Mouse (Mus musculus) cerebellum, adult 18-20 months (tissue): ENCODE results near the gene 4930512M02Rik.
"Not testable (repeated sequence)": the region's sequence is repeated elsewhere in the genome, so short reads cannot be mapped to it uniquely, and the experiment has no call there.

Experiments used
- DNase-seq, 2 experiments: peaks; one replicate each; pipeline ENCODE4 v3.0.0; 2021

Gene 4930512M02Rik

DNA sequence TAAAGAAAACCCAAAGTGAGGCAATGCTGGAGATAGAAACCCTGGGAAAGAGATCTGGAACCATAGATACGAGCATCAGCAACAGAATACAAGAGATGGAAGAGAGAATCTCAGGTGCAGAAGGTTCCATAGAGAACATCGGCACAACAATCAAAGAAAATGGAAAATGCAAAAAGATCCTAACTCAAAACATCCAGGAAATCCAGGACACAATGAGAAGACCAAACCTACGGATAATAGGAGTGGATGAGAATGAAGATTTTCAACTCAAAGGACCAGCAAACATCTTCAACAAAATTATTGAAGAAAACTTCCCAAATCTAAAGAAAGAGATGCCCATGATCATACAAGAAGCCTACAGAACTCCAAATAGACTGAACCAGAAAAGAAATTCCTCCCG lies at the start of gene 4930512M02Rik:
4930512M02Rik (minus strand) TSS at position 101 of the 400 bp plus-strand sequence.
- DNase-seq, result not testable (repeated sequence)

DNA sequence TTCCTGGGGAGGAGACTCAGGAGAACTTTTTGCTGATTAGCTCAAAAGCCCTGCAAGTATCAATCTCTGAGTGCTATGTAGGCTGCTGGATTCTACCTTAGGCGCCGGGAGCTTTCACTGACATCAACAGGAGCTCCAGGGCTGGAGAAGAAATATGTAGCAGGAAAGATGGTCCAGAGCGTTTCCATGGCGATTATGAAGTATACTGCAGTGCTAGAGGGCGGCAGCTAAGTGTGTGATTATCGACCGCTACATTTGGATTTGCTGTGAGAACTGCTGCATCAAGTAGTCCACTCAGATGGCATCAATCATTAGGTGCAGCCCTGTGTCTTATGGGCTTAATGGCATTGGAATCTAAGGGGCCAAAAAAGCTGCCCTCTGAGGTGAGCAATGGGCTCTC lies 49.5 kb upstream of the 4930512M02Rik start:
- DNase-seq, result no peak

DNA sequence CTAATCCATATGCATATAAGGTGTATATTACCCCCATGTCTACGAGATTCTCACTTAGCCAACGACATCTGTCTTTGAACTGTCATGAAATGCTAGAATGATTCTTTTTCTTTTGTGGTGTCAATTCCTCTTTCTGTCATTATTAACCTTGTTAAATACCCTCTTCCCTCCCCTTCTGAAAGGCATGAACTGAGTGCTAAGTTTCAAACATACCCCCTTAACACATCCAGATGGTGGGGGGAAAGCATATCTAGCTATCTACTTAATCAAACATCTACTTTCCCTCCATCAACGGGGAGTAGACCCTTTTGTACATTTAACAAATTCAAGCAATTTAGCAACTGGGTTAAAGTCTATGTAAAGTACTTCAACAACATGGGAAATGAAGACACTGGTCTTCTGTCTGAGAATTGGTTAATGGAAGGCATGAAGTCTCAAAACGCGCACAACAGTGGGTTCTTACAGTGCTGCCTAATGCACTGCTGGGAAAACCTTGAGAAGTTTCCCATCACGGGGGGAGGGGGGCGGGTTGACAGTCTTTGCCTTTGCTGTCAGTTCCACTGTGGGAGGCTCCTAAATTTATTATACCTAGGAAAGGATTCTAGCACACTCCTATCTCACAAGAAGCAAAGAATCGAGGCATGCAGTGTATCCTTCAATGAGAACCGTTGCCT lies 48.6 kb upstream of the 4930512M02Rik start:
- DNase-seq, result no peak

DNA sequence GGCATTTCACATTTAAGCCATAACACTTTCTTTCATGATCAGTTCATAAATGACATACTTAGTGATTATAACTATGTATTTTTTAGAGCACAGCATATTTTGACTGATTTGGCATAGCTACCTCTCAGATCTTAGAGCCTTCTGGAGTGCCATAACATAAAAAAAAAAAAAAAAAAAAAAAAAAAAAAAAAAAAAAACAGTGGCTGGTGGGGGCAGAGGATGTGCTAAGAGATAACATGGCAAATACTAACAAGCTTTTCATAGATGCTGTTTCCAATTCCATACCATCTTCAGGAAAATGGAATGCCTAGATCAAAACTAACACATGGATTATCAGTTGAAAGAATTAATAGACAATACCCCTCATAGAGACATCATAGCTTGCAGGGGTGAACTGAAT lies 47.4 kb upstream of the 4930512M02Rik start:
- no peak for DNase-seq

DNA sequence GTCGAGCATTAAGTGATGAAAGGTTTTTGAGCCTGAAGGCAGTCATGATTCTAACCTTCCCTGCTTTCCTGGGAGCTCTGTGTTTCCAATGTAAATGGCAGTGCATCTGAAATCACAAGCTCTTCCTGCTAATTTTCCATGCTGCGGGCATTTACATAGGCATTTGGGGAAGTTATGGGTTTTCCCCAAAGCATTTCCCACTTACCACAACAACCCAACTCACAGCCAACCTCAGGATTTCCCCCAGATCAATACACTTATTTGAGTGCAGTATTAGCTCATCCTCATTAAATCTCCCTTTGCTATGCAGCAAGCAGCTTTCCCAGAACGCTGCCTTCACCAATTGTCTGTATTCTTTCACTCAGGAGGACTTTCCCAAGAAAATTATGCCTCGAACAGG lies 45.3 kb upstream of the 4930512M02Rik start:
- no peak for DNase-seq

DNA sequence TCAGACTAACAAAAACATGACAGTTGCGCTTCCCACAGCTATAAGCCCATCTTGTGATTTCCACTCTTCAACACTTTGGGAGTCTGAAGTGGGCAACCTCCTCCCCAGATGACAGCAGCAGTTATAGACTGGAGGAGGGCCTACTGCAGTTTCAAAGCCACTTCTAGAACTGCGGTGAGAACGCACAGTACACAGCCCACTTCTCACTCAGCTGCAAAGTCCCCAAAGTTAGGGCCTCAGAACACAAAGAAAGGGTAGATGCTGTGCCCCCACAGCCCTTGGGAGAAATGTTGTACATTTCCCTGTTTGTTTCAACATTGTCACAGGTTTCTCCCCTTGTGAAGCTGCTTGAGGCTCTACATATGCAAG lies 40.3 kb upstream of the 4930512M02Rik start:
- no peak for DNase-seq

DNA sequence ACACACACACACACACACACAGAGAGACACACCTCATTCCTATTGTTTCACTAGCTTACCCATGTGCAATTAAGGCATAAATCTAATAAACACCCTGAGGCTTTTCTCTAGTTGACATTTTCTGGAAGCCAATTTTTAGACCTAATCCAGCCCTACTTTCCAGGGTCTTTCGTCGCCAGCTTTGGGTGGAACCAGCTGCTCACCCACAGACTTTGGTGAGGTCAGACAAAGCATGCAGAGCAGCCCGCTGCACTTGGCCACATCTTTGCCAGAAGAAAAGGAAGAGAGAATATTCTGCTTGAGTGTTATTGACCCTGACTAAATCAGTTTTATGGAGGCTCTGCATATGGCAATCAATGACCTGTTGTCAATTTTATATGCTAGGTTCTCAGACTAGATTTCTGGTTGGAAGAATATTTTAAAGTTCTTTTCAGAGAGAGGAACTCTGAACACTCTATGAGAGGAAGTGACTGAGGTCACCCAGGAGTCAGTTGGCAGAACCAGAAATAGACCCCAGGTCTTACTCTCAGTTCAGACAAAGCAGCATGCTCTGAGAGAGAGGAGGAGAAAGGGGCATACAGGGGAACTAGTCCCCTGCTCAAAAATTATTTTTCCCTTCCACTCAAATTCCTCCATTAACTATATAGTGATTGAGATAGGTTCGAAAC lies 39.8 kb upstream of the 4930512M02Rik start:
- DNase-seq, result no peak

DNA sequence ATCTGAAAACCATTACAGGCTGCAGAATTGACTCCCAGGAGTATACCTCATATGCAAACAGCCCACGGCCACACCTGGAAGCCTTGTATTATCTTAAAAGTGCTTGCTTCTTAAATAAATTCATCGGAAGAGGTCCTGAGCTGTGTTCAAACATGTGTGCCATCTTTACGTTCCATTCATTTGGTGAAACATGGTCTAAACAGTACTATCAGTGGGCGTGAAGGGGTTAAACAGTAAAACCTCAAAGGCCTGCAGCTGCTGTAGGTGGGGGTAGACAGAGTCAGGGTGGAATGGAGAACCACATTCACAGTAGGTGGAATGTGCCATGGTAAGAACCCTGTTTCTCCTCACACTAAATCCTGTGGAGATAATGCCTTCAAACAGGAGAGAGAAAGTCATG lies 33.0 kb upstream of the 4930512M02Rik start:
- no peak for DNase-seq

DNA sequence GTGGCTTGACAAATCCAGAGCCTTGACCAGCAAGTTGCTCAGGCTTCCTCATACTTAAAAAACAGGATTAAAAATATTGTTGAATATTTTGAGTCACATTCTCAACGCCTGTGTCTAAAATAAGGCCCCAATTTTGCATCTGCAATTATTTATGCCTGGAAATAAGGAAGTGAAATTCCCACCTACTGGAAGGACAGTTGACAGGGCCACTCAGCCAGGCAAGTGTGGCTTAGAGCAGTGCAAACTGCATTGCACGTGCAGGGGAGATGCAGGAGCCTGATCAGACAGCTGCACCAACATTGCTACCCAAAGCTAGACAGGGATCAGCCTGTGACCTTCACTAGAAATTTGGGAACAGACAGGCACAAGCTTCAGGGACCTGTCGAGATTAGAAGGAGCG lies 31.2 kb upstream of the 4930512M02Rik start:
- DNase-seq, result no peak

DNA sequence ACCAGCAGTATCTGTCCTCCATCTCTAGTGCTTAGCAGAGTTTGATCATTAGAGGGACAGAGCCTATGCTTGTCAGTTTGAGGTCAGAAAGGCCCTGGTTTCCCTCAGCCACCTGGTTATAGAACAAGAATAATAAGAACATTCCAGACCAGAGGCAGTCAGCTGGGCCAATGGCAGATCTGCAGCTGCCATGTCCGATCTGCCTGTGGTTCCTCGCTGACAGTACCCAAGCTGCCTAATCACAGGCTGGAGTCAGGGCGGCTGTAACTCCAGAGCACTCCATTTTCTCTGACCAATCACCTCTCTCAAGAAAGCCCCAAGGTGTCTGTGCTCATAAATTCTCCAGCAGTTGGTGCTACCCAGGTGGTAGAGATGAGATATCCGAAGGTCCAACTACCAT lies 30.0 kb upstream of the 4930512M02Rik start:
- no peak for DNase-seq

DNA sequence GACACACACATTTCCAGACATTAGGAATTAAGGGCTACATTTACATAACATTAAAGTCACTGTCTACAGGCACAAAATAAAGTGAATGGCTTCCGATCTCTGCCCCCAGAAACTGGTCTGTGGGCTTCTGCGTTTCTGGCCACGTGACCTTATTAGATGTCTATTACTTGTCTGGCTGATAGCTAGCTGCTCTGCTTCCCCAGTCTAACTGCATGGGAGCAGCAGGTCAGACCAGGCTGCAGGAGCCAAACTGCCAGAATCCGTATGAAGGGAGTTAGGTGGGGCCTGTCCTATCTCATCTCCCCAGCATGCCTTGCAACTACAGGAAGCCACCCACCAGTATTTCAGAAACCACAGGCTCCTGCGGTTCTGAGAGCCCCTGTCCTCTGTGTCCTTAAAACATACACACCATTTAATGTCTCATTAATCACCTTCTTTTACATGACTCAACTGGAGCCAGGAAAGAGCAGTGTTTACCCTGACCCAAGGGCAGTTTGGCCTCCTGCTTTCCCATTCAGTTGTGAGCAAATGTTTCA lies 29.4 kb upstream of the 4930512M02Rik start:
- DNase-seq, result no peak

DNA sequence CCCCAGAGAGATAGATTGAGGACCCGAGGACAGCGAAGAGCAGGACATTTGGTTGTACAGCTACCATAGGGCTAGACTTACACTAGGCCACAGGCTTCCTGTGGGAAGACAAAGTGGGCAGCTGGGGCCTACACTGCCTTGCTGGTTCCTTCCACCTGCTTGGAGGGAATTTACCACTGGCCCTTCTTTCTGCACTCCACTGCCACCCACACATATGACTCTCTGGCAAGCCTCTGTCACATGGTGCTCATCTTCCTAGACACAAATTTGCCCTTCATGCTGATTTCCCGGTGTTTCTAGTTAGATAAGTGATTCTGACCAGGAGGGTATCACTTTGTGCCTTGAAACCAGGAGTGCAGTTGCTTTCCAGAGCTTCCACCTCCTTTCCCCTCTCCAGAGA lies 28.8 kb upstream of the 4930512M02Rik start:
- DNase-seq, result no peak

DNA sequence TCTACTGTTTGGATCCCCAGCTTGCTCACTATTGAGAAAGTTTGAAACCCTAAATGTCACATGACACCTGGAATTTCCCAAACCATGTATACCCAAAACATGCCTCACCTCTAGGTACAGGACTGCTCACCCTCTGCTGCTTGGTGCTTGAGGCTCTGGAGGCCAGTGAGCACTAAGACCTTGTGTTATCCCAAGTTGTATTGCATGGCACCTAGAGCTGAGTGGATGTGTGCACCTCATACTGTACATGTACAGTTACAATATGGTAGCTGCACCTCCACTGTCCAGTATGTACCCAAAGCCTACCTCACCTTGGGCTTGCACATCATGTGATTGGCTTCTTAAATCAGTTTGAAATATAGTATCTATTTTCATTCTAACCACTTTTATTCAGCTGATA lies 16.7 kb upstream of the 4930512M02Rik start:
- DNase-seq, result no peak

DNA sequence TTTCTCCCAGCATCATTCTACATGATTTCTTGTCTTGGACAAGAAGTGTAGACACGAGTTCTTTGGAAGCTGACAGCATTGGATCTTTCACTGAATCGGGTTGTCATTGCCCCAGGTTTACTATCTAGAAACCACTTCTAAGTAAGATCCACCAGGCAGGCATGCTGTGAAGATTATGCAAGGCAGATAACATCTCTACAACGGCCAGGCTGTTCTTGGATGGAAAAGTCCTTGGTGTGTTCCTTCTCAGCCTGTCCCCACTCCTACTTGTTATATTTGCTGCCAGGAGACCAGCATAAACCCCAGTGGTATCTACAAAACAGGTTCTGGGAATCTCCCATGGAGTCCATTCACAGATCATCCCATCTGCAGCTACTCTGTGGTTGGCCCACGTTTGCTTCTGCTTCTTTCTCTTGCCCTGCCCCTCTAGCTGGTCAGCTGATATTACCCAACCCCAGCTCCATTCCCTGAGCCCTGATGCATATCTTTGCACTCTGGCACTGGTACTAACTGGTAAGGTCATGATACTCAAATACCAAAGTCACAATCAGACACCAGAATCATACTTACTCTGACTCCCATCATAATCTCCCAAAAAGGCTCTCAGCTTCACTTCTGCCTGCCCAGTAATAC lies 3.4 kb downstream of the 4930512M02Rik start:
- no peak for DNase-seq

DNA sequence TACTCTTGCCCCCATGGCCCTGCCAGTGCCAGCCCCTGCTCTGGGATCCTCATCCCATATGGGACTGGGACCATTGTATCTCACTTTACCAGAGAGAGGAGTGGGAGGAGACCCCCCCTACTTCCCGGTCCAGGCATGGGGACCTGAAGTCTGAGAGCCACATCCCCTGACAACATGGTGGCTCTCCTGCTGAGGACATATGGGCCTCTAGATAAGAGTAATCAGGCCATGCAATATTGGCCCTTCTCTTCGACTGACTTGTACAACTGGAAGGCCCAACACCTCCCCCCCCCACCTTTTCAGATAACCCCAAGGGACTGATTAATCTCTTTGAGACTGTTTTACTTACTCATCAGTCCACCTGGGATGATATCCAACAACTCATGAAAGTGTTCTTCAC lies 18.4 kb downstream of the 4930512M02Rik start:
- DNase-seq, result no peak

DNA sequence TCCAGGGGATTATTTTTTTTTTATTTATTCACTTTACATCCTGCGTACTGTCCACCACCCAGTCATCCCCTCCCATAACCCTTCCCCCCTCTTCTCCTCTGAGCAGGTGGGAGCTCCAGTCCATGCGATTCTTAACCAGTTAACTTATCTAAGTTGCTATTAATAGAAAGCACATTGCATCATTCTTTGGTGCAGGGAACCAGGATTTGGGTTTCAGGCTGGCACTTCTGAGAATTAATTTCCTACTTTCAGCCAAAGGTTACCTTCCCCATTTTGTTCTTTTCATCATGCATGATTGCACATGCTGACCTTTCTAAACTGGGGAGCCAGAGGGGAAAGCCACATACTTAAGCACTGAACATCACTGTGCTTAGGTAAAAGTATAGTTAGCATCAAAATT lies 40.3 kb downstream of the 4930512M02Rik start:
- DNase-seq, result no peak

DNA sequence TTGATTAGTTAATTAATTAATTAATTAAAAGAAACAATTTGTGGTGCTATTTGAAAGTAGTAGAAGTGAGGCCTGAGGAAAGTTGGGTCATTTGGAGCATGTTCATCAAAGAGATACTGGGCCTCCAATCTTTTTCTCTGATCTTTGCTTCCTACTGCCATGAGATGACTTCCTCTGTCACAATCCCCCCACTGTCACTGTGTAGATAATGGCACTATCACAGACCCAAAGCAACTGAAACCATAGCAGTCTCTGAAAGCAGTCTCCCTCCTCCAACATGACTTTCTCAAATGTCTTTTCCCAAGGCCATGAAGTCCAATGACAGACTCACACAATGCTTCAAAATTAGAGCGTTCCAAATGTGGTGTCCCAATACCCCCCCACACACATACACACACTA lies 41.2 kb downstream of the 4930512M02Rik start:
- DNase-seq, result no peak

DNA sequence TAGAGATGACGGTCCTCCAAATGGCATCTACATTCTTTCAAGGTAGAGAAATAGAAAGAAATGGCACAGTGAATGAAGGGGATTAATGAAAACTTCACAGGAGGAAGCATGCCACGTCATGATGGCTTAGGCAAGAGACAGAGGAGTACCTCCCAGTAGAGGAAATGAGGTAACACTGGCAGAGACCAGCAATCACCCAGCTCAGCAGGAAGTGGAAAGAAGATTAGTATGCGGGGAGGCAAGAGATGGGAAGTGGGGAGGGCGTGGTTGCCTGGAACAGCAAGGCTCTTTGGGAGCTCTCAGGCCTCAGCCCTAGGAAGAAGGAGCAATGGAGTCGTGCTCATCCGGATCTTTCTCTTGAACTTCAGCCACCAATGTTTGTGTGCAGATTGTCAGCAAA lies 53.9 kb downstream of the 4930512M02Rik start:
- DNase-seq, result no peak

DNA sequence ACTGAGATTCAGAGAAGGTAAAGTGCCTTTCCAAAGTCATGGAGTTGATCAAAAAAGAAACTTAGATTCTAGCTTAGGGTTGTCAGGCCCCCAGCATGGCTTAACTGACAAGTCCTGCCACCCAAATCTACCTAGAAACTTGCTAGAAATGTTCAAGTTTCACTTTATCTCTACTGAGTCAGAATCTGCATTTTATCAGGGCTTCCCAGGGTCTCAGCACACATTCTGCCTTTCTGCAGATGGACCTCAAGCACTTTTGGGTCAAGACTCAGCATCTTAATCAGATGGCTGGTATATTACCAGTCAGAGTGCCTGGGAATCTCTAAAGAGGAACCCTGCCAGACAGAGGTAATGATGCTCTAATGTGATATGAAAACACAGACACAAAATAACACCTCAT lies 56.9 kb downstream of the 4930512M02Rik start:
- no peak for DNase-seq

DNA sequence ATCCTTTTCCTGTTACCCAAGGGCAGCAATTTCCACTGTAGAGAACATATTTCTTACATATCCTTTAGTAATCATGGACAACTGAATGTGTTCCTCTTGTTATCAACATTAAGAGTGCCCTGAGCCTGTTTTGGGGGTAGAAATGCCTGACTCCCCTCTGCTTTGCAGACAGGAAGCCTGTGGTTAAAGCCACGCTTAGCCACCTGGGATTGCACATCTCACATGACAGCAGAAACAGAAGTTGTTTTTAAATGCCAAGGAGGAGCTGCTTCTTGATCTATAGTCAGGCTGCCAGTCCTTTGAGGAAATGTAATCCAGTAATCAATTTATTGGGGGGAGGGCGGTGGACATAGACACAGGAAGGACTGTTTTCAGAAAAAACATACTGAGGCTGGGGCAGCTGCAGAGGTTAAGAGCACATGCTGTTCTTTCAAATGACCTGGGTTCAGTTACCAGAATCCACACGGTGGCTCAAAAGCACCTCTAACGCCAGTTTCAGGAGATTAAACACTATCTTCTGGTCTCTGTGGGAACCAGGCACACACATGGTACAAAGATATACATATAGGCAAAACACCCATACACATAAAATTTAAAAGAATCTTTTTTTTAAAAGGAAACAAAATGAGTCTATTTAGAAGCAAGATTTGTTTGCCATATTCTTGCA lies 58.0 kb downstream of the 4930512M02Rik start:
- no peak for DNase-seq

DNA sequence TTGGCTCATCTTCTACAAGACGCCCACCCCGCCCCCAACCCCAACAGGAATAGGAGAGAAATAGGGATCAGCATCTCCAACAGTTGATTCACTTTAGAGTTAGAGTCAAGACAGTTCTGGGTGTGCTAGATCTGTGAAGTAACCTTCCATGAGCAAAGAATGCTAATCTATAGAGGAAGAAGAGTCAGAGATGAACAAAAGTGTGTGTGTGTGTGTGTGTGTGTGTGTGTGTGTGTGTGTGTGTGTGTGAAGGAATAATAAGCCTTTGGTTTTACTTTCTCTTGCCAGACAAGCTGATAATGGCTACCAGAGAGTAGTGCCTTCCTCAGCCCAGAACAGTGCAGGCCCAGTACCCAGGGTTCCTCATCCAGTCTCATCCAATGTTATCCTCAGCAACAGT lies 59.6 kb downstream of the 4930512M02Rik start:
- DNase-seq, result no peak

DNA sequence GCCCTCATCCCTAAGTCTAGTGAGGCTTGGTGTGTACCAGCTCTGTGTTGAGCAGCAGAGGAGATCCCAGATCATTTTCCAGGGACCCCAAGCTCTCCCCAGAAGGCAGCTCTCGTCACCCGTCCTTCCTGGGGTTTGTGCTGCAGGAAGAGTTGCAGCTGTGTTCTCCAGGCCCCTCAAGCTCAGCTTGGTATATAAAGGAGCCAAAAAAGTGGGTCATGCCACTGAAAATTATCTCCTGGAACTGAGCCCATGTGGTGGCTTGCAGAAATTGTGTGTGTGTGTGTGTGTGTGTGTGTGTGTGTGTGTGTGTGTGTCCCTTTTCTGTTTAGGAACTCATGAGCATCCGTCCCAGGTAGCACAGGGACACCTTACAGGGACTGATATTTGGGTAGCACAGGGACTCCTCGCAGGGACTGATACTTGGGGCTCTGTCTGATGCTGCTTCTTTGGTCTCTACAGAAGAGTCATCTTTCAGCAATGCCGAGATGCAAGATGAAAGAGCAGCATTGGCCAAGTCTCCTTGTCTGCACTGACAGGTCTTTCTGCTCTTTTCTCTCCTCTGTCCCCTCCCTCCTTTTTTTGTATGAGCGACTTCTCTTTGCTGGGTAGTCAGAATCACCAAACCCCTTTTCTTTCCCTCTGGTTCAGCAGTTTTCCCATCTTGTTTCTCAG lies 62.4 kb downstream of the 4930512M02Rik start:
- DNase-seq, result no peak
